Mouse (Mus musculus): ENCODE measurements around the gene Cks2.
"Not testable (repeated sequence)": the region's sequence is repeated elsewhere in the genome, so short reads cannot be mapped to it uniquely, and the experiment has no call there.

Gene Cks2

DNA sequence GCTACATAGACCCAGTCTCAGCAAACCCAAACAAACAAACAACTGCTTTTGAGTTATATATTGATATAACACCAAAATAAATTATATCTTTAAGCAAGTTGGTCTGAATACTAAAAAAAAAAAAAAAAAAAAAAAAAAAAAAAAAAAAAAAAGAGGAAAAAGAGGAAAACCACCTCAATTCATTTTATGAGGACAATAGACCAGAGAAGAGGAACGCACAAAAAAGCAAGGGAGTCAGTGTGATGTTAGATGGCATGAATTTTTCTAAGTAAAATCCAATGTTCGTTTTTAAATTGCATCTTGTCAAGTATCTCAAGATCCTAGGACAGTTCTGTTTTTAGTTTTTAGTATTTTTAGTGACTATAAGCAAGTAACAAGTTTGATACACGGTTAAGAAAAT is 3.6 kb upstream of the Cks2 start:
- DNase-seq, result no peak

DNA sequence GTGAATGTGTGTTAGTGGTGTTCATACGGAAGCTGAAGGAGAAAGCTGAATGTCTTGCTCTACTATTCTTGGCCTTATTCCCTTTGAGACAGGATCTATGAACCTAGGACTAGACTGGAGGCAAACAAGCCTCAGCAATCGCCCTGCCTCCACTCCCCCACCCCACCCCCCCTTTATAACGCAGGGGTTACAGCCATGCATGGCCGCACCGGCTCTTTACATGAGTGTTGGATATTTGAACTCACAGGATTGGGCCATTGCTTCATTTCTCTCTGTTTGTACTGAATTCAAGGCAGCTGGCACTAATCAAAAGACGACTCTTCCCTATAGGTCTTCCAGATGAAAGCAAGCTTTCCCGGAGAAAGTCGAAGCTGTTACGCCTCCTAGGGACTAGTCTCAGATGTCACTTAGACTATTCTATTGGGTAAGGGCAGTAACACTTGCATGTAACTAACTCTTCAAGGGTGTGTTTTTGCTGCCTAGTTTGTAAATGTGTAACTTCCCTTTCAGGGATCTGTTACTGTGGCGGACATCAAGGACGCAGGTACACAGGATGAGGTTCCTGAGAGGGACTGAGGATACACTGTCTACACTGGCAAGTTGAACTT is 2.8 kb upstream of the Cks2 start:
- DNase-seq, result no peak

DNA sequence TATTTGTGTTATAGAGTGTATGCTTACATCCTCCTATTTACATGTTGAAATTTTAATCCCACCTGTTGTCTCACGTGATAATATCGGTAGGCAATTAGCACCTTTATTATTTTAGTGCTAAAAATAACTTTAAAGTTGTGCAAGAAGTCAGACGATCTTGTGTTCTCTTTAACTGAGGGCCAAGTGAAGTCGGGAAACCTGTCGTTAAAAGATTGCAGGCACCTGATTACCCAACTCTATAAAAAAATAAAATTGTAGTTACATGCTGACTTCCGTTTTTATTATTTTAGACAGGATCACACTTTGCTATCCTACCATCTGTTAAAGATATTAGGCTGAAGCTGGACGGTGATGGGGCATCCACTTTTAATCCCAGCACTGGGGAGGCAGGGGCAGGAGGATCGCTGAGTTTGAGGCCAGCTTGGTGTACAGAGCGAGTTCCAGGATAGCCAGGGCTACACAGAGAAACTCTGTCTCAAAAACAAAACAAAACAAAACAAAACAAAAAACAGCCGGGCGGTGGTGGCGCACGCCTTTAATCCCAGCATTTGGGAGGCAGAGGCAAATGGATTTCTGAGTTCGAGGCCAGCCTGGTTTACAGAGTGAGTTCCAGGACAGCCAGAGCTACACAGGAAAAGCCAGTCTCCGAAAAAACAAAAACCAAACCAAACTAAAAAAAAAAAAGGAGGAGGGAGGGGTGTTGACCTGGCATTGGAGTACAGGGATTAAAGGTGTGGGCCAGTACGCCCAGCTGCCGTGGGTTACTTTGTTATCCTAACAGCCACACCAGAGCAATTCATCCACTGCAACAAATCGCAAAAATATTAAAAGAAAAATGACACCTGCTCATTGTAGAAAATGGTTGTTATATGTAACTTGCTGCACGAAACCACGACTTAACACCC is 856 bp upstream of the Cks2 start:
- DNase-seq, result no peak

DNA sequence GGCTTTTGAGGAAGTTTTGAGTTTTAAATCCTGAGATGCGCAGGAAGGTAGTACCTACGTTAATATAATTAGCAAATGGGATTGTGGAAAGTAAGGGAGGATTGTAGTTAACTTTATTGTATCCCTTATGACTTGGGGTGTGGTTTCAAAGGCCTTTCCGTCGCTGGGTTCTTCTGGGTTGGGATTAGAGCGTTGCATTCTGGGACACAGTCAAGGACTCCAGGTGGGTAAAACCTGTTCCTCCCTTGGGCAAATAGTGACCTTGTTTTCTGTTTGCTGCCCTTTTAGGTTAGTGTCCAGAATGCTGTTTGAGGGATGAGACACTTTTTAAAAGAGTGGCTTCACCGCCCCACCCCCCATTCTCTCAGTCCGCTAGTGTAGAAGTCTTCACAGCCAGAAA is 840 bp downstream of the Cks2 start:
- peak in 1 of 2 experiments; percentile 37 for DNase-seq

DNA sequence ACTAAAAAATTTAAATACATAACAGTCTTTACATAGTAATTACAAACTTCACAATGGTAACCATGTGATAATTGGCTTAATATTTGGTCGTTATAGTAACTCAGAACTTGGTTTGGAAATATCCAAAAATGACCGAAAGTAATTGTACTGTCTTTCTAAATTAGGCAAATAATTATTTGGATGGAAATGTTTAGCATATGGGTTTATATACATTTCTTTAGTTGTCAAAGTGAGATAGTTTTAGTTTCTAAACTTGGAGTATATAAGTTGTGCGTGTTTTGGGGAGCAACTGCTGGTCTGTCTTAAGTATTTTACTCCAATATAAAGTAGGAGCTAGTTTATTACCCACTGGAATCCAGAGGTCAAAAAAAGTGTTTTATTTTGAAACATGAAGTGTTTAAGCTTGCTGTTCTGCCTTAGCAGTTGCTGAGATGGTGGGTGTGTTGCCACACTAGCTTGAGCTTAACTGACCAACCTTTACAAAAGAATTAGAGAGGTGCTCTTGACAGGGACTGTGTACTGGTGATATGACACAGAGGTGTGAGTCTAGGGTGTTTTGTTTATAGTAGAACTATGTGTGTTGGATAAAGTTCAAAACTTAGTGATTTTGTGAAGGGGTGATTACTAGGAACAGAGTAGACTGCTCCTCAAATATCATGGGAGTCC is 1.5 kb downstream of the Cks2 start:
- no peak for DNase-seq

DNA sequence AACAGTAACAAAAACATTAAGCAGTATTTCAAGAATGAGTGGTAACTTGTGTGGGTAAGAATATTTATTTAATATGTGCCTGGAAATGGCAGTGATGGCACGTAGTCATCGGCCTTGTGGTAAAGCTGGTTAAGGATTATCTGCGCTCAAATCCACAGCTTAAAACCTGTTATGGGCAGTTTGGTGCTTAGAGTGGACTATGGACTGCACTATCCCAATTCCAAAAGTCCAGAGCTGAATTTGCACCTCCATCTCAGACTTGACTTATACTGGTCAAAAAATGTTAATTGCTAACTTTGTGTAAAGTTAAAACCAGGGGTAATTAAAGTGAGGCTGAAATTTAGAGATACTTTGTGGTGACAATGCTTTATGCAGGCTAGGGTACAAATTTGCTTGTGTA is 2.7 kb downstream of the Cks2 start:
- no peak for DNase-seq

DNA sequence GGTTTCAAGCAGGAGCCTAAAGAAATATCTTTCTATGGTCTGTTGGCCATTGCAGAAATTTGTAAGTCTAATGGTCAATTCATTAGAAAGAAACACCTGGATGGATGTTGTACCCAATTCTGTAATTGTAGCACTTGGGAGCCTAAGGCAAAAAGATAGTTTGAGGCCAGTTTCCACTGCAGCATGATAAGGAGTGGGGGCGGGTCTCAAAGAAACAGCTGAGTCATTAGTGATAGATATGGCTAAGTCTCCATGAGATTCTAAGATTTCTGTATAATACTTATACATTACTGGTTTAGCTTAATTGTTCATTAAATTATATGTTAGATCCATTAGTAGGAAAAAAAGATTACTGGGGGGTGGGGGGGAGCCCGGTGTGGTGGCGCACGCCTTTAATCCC is 3.2 kb downstream of the Cks2 start:
- no peak for DNase-seq

DNA sequence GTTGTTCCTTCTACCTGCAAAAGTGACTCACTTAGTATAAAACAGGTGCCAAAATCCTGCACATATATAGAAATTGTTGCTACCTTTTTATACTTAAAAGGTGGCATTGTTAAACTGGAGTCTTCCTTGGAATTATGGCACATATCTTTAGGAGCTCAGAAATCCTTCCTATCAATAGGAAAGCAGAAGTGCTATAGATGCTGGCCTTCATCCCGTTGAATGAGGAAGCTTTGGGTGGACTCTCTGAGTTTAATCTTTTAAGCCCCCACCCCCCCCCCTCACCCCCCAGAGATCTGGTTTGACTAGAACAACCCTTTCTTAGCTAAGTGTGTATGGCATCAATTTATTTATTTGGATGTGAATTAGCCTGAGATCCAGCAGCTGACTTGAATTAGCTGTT is 4.7 kb downstream of the Cks2 start:
- no peak for DNase-seq

DNA sequence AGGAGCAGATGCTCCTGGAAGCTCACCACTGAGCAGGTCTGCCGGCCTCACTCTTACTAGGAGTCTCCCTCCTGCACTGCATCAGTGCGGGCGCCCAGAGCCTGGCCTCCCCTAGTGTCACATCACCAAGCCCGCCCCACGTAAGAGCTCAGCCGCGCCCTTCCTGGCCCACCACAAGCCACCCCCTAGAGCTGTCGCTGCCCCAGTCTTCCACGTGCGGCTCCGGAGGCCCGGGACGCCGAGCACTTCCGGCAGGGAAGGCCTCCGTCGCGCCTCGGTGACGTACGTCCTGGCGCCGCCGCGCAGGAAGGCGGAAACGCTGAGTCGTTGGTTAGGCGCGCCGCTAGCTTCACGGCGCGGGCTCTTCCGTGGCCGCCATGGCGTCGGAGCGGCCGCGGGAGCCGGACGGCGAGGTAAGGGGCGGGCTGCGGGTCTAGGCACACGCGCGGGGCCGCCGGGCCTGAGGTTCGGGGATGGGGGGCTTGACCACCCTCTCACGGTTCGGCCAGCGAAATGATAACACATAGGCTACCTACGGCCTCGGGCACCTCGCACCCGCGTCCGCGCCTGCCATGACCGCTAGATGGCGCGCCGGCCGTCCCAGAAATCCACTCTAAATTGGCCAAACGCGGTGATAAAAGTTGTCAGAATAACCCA is 6.5 kb downstream of the Cks2 start, which contains the start of gene Secisbp2:
Secisbp2 (plus strand) TSS at position 290 of the 657 bp plus-strand sequence.
- peak; percentile 95 to 96 for DNase-seq

DNA sequence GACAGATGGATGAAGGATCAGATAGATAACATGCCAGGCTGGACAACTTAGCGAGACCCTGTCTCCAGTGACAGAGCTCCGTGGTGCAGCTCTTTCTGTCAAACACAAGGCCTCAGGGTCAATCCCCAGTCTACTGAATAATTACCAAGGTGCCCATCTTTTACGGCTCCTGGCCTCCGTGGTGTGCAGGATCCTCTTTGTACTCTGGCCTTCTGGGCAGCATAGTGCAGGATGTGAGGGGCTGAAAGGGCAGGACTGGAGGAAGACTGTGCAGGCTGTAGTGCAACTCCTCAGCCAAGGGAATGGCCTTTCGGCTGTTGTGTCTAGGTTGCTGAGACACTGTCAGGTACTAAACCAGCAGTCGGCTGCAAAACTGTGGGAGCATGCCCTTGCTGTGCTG is 8.1 kb downstream of the Cks2 start:
- DNase-seq, result no peak

DNA sequence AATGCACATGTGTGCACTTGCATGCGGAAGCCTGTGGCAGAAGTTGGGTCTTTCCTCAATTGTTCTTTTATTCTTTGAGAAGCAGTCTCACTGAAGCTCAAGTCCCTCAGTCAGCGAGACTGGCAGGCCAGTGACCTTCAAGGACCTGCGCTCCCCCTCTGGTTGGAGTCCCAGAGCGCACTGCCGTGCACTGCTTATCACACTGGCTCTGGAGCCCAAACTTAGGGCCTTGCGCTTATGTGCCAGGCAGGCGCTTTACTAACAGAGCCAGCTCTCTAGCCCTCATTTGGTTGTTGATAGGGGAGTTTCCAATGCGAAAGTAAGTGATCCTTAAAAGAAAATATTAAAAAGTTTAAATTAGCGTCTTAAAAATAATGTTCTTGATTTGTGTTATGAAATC is 8.9 kb downstream of the Cks2 start:
- DNase-seq, result no peak

DNA sequence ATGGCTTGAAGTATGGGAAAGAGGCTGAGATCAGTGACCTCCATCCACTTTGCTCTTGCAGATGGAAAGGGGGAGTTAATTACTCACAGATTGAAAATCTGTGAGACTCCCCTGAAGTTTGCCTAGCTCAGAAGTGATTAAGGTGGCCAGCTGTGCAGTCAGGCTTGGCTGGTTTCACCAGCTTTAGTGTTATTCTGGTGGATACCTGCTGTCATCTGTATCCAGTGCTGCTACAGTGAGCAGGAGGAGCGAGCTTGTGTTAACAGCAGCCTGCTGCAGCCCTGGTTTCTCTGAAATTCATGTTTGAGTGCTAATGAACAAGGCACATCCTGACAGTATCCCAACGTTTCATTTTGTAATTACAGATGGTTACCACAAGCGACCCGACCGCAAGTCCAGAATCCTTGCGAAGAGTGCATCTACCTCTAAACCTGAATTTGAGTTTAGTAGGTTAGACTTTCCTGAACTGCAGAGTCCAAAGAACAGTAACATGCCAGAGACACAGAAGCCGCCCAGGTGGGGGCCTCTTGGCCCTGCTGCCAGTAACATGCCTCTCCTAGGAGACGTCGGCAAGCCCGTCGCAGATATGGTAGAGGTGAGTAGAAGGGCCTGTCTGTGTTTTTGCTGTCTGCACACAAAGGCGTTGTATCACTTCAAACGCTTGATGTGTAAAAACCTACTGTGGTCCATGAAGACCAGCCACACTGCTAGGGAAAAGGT is 11.6 kb downstream of the Cks2 start:
- DNase-seq, result no peak

DNA sequence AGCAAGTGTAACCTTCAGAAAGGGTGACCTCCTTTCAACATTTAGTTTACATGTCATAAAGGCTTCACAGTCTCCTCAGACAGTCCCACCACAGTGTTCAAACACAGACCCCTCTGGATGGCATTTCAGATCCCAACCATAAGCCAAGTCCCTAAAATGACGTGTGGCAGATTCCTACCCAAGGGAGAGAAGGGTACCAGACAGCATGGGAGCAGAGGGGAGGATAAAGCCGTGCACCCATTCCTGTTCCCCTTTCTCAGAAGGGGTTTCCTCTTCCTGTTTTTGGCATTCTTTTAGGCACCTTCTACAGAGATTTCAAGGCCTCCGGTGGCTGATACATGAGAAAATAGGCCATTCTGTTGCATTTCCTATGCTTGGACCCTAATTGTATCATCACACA is 13.1 kb downstream of the Cks2 start:
- DNase-seq, result no peak

DNA sequence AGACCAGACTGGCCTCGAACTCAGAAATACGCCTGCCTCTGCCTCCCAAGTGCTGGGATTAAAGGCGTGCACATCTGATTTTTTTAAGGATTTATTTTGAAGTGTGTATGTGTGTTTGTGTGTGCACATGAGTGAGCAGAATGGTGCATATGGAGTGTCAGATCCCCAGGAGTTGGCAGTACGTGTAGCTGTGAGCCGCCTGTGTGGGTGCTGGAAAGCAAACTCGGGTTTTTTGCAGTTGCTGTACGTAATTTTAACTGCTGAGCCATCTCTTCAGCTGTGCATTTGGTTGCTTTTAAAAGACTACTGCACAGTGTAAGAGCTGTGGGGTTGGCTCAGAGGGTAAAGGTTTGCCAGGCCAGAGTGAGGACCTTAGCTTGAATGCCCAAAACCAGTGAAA is 14.5 kb downstream of the Cks2 start:
- no peak for DNase-seq

DNA sequence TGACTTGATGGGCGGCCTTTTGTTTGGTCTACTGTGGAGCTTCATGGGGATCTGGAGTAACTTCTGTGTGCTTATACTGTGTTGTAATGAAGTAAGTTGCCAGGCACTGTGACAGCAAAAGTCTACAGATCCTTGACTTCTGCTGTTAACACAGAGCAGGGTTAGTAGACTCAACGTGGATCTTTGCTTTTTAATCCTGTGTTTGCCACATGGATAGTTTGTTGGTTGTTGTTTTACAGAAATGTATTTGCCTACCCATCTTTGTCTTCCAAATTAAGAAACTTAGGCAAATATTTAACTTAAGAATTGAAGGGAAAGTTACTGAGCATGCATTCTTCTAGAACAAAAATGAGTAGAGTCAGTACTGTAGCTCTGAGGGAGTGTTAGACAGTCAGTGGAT is 18.5 kb downstream of the Cks2 start:
- no peak for DNase-seq

DNA sequence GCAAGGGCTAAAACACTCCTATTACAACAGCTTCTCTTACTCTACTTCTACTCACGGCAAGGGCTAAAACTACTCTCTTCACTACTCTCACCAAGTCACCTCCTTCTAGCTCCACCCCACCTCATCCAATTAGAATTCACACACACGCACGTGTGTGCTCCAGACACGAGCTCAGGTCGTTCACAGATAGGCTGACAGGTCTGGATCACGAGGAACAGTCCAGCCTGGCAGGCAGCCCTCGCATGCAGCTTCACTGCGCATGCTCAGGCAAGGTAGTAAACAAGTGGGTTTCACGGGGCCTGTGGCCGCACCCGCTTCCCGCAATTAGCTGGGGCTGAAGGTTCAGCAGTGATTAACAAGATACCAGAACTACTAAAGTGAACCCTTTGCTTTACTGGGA is 23.2 kb downstream of the Cks2 start:
- not testable (repeated sequence) for DNase-seq

DNA sequence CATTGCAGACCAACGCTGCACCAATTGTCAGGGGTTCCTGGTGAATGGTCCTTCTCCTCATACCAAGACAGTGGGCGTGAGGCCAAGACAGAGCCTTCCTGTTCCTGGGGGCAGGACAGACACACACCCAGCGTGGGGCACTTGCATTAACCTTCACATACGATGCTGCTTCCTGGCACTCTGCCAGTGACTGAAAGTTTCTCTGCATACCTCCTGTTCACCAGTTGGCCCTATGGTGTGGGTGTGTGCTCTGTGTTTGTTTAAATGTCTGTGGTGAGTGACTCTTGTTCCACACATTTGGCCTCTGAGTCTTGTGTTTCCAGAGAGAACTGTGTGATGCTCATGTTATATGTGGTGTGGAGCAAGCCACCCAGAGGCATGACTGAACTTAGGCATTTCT is 31.6 kb downstream of the Cks2 start:
- DNase-seq, result no peak

DNA sequence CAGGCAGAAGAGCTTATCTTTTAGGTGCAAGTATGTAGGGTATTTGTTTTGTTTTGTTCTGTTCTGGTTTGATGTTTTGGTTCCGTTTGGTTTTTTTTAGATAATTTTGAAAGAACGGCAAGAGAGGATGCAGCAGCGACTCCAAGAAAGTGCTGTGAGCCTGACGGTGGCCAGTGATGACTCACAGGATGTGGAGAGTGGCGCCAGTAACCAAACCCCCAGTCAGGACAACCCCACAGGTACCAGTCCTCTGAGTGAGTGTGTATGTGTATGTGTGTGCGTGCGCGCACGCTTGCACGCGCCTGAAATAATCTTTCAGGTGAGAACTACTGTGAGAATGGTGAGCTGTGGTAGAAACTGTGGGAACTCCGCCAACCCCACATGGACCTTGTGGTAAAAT is 32.0 kb downstream of the Cks2 start:
- DNase-seq, result no peak

DNA sequence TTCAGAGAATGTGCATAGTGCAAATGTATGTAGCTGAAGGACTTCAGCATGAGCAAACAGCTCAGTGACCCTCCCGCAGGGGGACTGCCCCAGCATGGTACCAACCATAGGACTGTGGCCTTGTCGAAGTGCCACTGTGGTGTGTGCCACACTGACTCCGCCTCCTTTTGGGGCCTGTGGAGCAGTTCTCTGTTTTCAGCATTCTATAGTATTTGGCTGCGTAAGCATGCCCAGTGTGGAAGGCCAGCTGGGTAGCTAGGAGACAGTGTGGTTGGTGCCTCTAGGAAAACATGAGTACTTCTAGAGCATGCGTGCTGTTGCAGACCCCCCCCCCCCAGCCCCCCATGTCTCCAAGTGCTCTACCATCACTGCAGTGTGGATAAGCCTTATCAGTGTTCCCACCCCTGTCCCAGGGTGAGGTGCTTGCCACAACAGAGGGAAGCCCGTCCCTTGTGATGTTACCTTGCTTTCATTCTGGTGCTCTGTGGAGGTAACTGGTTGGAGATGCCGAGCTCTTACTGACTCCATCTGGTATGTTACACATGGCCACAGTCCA is 32.7 kb downstream of the Cks2 start:
- DNase-seq, result no peak

DNA sequence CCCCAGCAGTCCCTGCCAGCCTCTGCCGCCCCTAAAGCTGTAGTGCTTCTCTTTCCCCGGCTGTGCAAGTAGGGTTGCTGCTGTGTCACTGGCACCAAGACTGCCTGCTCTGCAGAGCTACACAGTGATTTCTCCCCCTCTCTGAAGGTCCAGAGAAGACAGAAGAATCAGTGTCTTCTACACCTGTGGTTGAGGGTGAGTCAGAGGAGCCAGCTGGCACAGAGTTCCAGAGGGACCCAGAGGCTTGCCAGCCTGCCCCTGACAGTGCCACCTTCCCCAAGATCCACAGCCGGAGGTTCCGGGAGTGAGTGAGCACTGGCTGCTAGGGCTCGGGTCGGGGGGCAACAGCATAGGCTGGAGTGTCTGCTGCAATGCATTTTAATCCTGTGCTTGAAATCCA is 33.7 kb downstream of the Cks2 start:
- DNase-seq, result no peak

DNA sequence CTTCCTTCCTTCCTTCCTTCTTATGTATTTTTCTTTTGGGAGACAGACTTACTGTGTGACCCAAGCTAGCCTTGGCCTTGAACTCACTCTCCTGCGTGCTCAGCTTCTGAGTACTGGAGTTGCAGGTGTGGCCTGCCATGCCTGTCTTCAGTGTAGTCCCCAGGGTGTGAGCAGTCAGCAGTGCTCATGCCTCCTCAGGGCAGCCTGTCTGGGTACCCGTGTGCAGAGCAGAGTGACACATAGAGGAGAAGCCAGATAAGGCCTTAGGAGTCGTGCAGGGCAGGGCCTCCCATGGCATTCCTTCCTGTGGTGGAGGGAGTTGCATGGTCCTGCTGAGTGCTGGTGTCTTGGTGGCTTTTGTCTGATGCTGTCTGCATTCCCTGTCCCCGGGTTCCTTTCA is 34.3 kb downstream of the Cks2 start:
- DNase-seq, result no peak

DNA sequence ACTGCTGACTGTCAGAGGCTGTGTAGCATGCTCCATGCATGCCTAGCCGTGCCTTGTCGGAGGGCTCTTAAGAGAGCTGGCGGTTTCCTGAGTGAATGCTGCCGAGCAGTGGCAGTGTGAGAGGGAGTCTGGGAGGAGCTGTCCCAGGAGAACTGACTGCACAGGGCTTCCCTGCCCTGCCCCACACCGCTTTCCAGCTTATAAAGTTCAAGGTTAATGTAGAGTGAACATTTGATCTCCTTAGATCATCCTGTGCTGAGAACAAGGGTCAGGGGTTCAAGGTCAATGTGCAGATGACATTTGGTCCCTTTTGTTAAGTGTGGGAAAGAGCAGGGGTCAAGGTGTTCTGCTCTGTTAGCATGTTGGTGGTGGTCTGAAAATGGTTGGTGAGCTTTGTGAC is 36.0 kb downstream of the Cks2 start:
- no peak for DNase-seq

DNA sequence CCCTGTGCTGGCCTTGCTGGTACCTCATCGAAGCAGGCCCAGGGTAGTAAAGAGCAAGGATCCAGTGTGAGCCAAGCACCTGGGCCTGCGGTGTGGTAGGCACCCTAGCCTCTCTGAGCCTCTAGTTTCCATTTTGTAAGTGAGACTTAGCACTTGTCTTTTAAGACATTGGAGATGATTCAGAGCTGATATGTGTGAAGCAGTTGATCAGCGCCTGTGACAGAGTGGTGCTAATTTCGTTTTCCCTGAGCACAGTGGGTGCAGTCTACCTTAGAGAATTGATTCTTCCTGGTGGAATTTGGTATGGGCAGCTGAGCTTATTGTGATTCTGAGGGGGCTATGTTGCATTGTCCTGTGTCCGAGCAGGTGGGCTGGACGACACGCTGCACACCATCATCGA is 36.6 kb downstream of the Cks2 start:
- DNase-seq, result no peak

Data from lung, postnatal 4 days (tissue).